Mouse (Mus musculus) midbrain, embryonic 11.5 days (tissue): ENCODE measurements around the gene Mcu. TPM values are rescaled to one million over a fixed set of nuclear protein-coding genes. Genes with fewer than 3 reads are reported as not detected.
A peak's percentile ranks its signal among the peaks of the same experiment; 100 is the strongest.

Experiments
- ATAC-seq: fragments of 200-750 bp; cut with Nextera tagmentation; 2 replicates; pipeline ENCODE4 v1.8.0; 2017; ENCODE audit warnings: moderate TSS enrichment, moderate library complexity; ENCODE audit not compliant: low FRiP score
- DNase-seq: peaks from one replicate; pipeline ENCODE4 v3.0.0; 2015; ENCODE audit warnings: low spot score; ENCODE audit errors: missing footprints
- H3K27ac ChIP-seq: fragments of 300-500 bp; sonication (generic); 2 replicates; pipeline ENCODE4 v1.5.1; 2014; ENCODE audit warnings: low read depth, low read length
- H3K27me3 ChIP-seq: fragments of 300-500 bp; sonication (generic); 2 replicates; pipeline ENCODE4 v1.6.1; 2014; ENCODE audit warnings: mild to moderate bottlenecking, low read length, moderate library complexity, mixed read lengths; ENCODE audit not compliant: control insufficient read depth, insufficient read depth
- H3K36me3 ChIP-seq: fragments of 300-500 bp; sonication (generic); 2 replicates; pipeline ENCODE4 v1.6.1; 2014; ENCODE audit warnings: mild to moderate bottlenecking, low read length, moderate library complexity, mixed read lengths; ENCODE audit not compliant: control insufficient read depth, insufficient read depth
- H3K4me1 ChIP-seq: fragments of 300-500 bp; sonication (generic); 2 replicates; pipeline ENCODE4 v1.6.1; 2014; ENCODE audit warnings: low read length; ENCODE audit not compliant: control insufficient read depth, insufficient read depth
- H3K4me2 ChIP-seq: fragments of 300-500 bp; sonication (generic); 2 replicates; pipeline ENCODE4 v1.6.1; 2014; ENCODE audit warnings: mild to moderate bottlenecking, moderate library complexity
- H3K4me3 ChIP-seq: fragments of 300-500 bp; sonication (generic); 2 replicates; pipeline ENCODE4 v1.5.1; 2014; ENCODE audit warnings: low read depth, low read length
- H3K9ac ChIP-seq: fragments of 300-500 bp; sonication (generic); 2 replicates; pipeline ENCODE4 v1.6.1; 2014; ENCODE audit warnings: low read length
- H3K9me3 ChIP-seq: fragments of 300-500 bp; sonication (generic); 2 replicates; pipeline ENCODE4 v1.6.1; 2016; ENCODE audit warnings: low read length; ENCODE audit not compliant: control insufficient read depth
- WGBS: fragments of 180-500 bp; shearing (Covaris S2); extraction: QIAGEN DNeasy Blood & Tissue Kit; methylation state at CpG from one replicate; pipeline ENCODE4 v1.1.7; 2014; 5-methylcytosine and 5-hydroxymethylcytosine counted together
- polyA plus RNA-seq: library from polyadenylated mRNA; unstranded; fragments of >200 nt; fragmentation: Nextera tagmentation; extraction: Ambion mirVana; gene quantifications from 2 replicates; pipeline ENCODE4 v1.2.1, GENCODE M21; 2014

Mcu gene
- polyA plus RNA-seq, 1 experiment from 2014 or later, result 17.7 TPM

DNA sequence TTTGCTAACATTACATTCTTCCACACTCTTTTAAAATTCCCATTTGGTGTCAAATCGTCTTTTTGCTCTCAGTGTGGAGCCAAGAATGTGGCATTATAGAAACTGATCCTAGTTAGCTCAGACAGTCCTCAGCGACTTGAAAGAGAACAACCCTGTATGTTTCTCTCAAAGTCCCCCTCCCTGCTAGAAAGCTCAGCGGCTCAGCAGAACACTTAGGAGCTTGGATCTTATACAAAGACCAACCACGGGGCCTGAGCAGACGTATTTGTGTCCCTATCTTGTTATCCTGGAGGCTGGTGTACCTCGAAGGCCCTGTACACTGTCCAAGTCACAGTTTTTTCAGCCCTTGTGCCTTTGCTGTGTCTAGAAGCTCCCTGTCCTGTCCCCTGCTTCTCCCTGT lies 176.3 kb downstream of the Mcu start:
- peaks cover 3% of the 10 kb centered on the region; the same call in 1 of the 2 replicates for H3K4me1 ChIP-seq
- H3K4me3 ChIP-seq, result no peak overlapping the region
- H3K27me3 ChIP-seq, result no peaks in the 10 kb centered on the region
- DNase-seq (peak; percentile 69), ATAC-seq (no peak)
- H3K36me3 ChIP-seq, result no peaks in the 10 kb centered on the region
- H3K27ac ChIP-seq, result no peak overlapping the region
- H3K9me3 ChIP-seq, result no peaks in the 10 kb centered on the region
- H3K9ac ChIP-seq, result no peak overlapping the region
- 45% methylated on average over 6 of the region's 6 CpGs for WGBS
- no peak overlapping the region for H3K4me2 ChIP-seq

DNA sequence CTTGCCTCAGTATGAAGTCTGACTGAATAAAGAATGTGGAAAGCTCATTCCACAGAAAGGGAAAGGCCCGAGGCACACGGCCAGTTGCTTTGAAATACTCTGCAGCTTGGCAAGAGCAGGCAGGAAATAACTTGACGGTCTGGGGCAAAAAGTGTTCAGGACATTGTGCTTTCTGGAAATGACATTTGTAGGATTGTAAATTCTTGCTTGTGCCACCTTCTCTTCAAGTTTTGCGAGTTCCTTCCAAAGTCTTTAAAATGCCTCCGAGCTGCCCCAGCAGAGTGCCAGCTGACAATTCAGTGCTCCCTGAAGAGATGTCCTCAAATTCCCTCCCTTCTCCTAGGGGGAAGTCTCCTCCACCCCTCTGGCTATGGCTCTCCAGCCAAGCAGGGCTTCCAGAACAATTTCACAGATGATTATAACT lies 177.0 kb downstream of the Mcu start:
- Histone ChIP-seq H3K27ac (no peak overlapping the region), H3K4me1 (no peaks in the 10 kb centered on the region; the same call in 1 of the 2 replicates), H3K4me3 (no peak overlapping the region), H3K27me3 (no peaks in the 10 kb centered on the region), H3K36me3 (no peaks in the 10 kb centered on the region), H3K9ac (no peak overlapping the region), H3K4me2 (no peak overlapping the region), H3K9me3 (no peaks in the 10 kb centered on the region)
- 81% methylated on average over 5 of the region's 5 CpGs for WGBS
- DNase-seq (peak; percentile 77), ATAC-seq (no peak)

DNA sequence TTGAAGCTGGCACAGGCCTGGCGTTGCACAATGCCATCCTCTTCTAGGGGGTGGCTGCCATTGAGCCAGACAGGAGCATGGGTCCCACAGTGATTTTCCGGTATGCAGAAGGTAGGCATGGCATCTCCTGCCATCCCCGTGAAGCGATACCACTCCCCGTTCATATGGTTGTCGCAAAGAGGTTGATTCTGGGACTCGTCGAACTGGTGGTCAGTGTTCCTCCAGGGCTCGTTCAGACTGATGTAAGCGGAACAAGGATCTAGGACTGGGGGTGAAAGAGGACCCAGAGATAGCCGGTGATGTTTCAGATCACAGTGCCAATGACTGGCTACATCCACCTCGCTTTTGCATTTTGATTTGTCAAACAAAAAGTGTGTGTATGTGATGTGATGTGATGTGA lies 177.8 kb downstream of the Mcu start:
- no peak for ATAC-seq
- H3K27me3 ChIP-seq, result no peaks in the 10 kb centered on the region
- 95% methylated on average over 12 of the region's 12 CpGs for WGBS

DNA sequence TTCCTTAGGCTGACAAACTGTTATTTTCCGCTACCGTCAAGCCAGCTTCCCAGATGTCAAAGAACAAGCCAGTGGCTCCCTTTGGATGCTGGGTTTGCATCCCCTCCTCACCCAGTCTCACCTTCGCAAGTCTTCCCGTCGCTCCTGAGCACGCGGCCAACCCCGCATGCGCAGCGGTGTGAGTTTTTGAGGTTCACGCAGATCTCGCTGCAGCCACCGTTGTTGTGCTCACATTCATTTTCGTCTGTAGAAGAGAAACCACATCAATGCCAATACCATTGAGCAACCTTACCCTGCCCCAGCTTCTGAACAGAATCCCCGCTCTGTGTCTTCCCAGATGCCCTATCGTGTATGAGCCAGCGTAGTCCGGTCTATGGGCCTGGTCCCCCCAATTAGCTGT lies 180.7 kb downstream of the Mcu start:
- no peak for DNase-seq
- WGBS, result 96% methylated on average over 18 of the region's 18 CpGs

More for the DNA sequence above, 177.8 kb downstream of the Mcu start:
- no peak overlapping the region for H3K9ac ChIP-seq
- DNase-seq, result peak; percentile 71
- H3K4me2 ChIP-seq, result no peak overlapping the region
- no peak overlapping the region for H3K27ac ChIP-seq
- H3K36me3 ChIP-seq, result no peaks in the 10 kb centered on the region
- H3K4me1 ChIP-seq, result no peaks in the 10 kb centered on the region
- no peaks in the 10 kb centered on the region for H3K9me3 ChIP-seq
- no peak overlapping the region for H3K4me3 ChIP-seq

DNA sequence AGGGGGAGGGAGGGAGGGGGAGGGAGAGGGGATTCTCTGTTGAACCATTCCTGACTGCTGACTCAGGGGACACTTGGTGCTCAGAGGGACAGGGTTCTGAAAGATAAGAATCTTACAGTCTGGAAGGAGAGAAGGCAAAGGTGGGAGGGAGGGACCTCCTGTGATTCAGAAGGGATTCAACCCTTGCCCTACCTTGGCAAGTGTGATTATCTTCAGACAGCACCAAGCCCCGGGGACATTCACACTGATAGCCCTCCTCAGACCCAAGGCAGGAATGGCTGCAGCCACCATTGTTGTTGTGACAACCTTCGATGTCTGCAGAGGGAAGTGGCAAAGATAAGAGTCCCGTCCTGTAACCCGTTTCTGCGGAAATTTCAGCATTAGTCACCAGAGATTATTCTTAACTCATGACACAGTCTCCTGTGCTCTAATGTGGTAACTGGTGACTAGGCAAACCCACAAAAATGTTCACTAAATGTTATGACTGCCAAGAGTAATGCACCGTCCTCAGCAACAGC lies 185.7 kb downstream of the Mcu start:
- H3K4me2 ChIP-seq, result no peak overlapping the region
- H3K27me3 ChIP-seq, result no peaks in the 10 kb centered on the region
- H3K9ac ChIP-seq, result no peak overlapping the region
- ATAC-seq (no peak), DNase-seq (no peak)
- no peaks in the 10 kb centered on the region for H3K36me3 ChIP-seq
- H3K27ac ChIP-seq, result no peak overlapping the region
- H3K9me3 ChIP-seq, result no peaks in the 10 kb centered on the region
- no peak overlapping the region for H3K4me3 ChIP-seq
- 83% methylated on average over 6 of the region's 6 CpGs for WGBS
- H3K4me1 ChIP-seq, result no peaks in the 10 kb centered on the region

More for the DNA sequence above, 180.7 kb downstream of the Mcu start:
- ATAC-seq, result no peak
- H3K9ac ChIP-seq, result no peak overlapping the region
- H3K27ac ChIP-seq, result no peak overlapping the region
- H3K9me3 ChIP-seq, result no peaks in the 10 kb centered on the region
- no peaks in the 10 kb centered on the region for H3K27me3 ChIP-seq
- H3K4me3 ChIP-seq, result no peak overlapping the region
- no peaks in the 10 kb centered on the region for H3K4me1 ChIP-seq
- no peak overlapping the region for H3K4me2 ChIP-seq
- no peaks in the 10 kb centered on the region for H3K36me3 ChIP-seq

DNA sequence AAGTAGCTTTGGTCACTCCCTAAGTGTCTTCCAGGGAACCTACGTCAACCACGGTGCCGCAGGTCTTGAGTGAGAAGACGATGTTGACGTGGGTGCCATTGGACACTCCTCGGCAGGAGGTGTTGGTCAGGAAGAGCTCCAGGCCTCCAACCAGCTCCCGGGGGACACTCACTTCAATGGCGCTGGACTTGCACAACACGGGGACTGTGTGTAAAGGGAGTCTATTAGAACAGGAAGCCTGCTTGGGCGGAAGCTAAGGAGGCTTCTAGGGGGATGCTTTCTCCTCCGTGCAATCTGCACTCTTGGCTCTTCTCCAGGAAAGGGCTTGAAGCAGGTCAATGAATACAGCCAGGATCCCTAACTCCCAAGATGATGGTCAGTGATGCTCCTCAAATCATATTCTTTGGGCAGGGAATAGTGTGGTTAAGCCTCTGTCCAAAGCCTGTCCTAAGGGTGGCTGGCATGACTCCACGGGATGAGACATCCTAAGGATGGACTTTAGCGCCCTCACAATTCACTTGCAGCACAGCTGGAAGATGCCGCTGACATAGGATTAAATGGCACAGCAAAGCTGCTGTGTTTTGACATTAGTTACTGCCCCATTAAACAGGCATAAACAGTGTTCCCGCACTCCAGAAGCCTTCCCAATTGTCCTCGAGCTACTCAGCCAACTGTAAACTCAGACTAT lies 186.9 kb downstream of the Mcu start:
- 88% methylated on average over 16 of the region's 16 CpGs for WGBS
- H3K9ac ChIP-seq, result no peak overlapping the region

DNA sequence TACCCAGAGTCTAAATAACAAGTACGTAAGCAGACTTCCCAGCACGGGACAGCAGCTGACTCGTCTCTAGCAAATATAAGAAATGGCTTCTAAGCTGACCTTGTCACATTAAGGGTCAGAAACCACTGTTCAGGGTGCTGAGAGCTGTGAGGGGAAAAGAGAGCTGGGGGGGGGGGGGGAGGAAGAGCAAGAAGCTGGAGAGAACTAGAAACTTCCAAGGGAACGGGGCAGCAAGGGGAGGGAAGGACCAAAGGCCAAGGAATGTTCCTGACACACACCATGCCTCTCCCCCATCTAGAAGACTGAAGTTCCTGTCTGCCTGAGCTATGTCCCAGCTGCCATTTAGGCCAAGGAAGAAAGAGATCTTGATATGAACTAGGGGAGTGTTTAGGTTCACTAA lies 190.1 kb downstream of the Mcu start:
- WGBS, result 87% methylated on average over 4 of the region's 4 CpGs
- no peak overlapping the region for H3K27ac ChIP-seq
- DNase-seq, result no peak

More for the DNA sequence above, 186.9 kb downstream of the Mcu start:
- H3K36me3 ChIP-seq, result no peaks in the 10 kb centered on the region
- no peak for DNase-seq
- no peak overlapping the region for H3K27ac ChIP-seq
- no peak for ATAC-seq
- no peak overlapping the region for H3K4me3 ChIP-seq
- H3K4me1 ChIP-seq, result no peaks in the 10 kb centered on the region
- H3K9me3 ChIP-seq, result no peaks in the 10 kb centered on the region
- H3K27me3 ChIP-seq, result no peaks in the 10 kb centered on the region
- H3K4me2 ChIP-seq, result no peak overlapping the region

DNA sequence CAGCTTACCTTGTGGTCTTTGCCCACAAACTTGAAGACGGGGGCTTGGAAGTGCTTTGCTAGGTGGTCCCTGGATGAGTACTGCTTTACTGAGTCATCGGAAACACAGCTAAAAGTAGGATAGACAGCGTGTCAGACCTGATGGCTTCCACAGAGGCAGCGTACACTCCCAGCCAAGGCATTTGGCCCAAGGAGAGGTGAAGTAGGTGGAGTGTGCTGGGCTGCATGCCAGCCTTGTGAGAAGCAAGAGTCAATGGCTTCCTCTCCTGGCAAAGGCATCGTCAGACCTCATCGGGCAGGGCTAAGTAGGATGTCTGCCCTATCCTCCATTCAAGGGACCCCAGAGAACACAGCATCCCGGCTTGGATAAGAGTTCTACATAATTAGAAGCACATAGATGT lies 191.1 kb downstream of the Mcu start:
- H3K9me3 ChIP-seq, result no peaks in the 10 kb centered on the region
- H3K9ac ChIP-seq, result no peak overlapping the region
- H3K27ac ChIP-seq, result no peak overlapping the region
- DNase-seq, result no peak
- no peaks in the 10 kb centered on the region for H3K36me3 ChIP-seq
- no peak overlapping the region for H3K4me3 ChIP-seq
- H3K27me3 ChIP-seq, result no peaks in the 10 kb centered on the region
- no peak overlapping the region for H3K4me2 ChIP-seq
- ATAC-seq, result no peak
- WGBS, result 93% methylated on average over 7 of the region's 7 CpGs
- H3K4me1 ChIP-seq, result no peaks in the 10 kb centered on the region

More for the DNA sequence above, 190.1 kb downstream of the Mcu start:
- no peaks in the 10 kb centered on the region for H3K36me3 ChIP-seq
- ATAC-seq, result no peak
- no peaks in the 10 kb centered on the region for H3K27me3 ChIP-seq
- no peak overlapping the region for H3K9ac ChIP-seq
- no peak overlapping the region for H3K4me3 ChIP-seq
- no peaks in the 10 kb centered on the region for H3K9me3 ChIP-seq
- H3K4me2 ChIP-seq, result no peak overlapping the region
- H3K4me1 ChIP-seq, result no peaks in the 10 kb centered on the region

DNA sequence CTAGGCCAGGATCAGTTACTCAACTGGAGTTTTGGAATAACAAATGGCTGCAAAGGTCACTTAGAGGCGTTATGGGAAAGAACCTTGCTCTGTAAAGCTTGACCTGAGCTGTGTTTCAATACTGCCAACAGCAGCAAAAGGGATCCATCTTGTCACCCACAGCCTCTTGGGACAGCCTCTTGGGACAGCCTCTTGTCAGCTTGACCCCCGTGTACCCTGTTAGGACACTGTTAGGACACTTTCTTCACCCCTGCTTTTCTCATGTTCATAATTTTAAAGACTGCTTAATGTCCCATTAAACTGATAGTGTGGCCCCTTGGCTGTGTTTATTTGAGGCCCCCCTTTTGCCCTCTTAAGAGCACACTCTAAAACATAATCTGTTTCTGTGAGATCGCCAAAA lies 192.0 kb downstream of the Mcu start:
- DNase-seq (no peak), ATAC-seq (no peak)
- H3K9me3 ChIP-seq, result no peaks in the 10 kb centered on the region
- no peak overlapping the region for H3K9ac ChIP-seq
- H3K27me3 ChIP-seq, result no peaks in the 10 kb centered on the region
- no peak overlapping the region for H3K27ac ChIP-seq
- WGBS, result 89% methylated on average over 3 of the region's 3 CpGs
- no peaks in the 10 kb centered on the region for H3K36me3 ChIP-seq
- H3K4me3 ChIP-seq, result no peak overlapping the region
- H3K4me1 ChIP-seq, result no peaks in the 10 kb centered on the region
- no peak overlapping the region for H3K4me2 ChIP-seq
